Mouse (Mus musculus) skeletal muscle tissue, adult 2 months (tissue): ENCODE measurements around the gene Gm21988.

Experiments
- DNase-seq: peaks from one replicate; pipeline ENCODE4 v3.0.0-alpha.2; 2012; ENCODE audit warnings: low read depth, low spot score

The Gm21988 gene

DNA sequence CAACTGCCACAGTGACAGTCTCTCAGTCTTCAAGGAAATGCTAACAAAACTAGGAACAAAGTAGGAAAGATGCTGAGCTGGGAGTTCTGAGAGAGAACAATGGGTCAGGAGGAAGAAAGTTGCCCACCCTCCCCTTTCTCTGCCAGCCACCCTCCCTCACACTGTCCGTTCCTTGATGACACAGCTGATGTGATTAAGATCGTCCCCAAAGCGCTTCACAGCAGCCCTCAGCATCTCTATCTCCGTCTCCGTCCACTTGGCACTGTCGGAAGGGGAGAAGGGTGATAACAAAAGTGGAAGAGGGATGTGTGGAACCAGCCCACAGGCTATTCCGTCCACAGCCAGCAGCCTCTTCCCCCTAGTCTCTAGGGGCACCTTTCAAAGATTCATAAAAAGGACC, 2.9 kb downstream of the Gm21988 start:
- DNase-seq: no peak

DNA sequence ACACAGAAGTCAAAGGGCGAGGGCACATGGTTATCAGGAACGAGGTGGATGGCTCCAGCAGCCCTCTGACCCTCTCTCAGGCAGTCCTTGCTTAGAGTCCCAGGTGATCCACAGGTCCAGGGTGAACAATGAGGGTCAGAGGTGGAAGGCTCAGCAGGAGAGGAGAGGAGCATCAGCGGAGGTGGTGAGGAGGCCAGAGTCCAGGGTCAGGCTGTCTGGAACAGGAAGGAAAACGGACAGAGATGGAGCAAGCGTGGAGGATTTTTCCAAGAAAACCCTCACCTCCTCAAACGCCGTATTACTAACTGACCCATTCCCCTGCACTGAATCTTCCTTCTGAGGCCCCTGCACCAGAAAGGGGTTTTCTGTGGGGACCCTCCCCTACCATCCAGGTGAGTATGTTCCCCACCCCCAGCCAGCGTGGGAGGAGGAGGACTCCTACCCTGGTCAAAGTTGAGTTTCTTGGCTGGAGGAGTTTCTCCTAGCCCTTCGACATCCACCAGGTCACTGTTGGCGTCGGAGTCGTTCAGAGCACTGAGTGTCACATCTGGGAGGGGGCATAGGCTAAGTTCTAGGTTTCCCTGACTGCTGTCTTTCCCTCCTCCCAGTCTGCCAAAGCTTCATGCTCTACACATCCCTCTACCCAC, 4.3 kb downstream of the Gm21988 start:
- no peak for DNase-seq

GRCm38 (mm10) chr11:70234497-70234896, 5.1 kb downstream of the Gm21988 start:
- no peak for DNase-seq

- peak; percentile 64 for DNase-seq
Observed at GRCm38 (mm10) chr11:70234037-70234436, 5.6 kb downstream of the Gm21988 start.

DNA sequence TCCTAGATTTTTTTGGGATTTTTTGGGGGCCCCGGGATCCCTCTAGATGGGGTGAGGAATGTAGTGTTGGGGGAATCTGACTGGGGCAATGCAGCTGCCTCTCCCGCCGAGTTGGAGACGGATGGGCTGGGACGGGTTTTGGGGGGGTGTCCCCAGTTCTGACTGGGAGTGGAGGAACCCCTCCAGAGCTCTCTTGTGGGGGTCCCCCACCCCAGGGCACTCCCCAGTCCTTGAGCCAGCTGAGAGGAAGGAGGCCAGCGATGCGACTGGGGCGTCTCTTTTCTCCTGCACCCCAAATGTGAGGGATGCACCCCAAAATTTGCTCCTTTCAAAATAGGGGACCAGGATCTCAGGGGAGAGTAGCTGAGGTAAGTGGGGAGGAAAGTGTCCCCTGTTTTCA, 6.6 kb downstream of the Gm21988 start:
- no peak for DNase-seq

DNA sequence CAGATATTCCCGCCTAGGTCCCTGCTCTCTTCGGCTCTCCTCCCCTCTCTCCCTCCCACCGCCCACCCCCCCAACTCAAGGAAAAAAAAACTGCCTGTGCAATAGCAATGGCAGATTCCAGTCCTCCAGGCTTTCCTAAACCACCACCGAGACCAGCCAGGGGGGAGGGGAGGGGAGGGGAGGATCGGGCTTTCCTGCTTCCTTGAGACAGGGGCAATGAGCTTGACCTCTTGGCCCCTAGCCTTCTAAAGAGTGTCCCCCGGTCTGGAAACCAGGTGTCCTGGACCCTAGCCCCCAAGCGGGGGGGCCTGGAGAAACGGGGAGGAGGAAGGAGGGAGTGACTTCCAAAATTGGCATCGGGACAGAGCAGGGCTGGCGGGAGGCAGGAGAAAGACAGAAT, 7.1 kb downstream of the Gm21988 start:
- DNase-seq: no peak

- peak; percentile 79 for DNase-seq
Observed at GRCm38 (mm10) chr11:70230239-70230727, 9.3 kb downstream of the Gm21988 start.

GRCm38 (mm10) chr11:70229260-70230010, 10.2 kb downstream of the Gm21988 start, which contains the start of gene Bcl6b:
Gene Bcl6b, minus strand, starts transcription at chr11:70229798.
- no peak for DNase-seq

GRCm38 (mm10) chr11:70228828-70229227, 10.8 kb downstream of the Gm21988 start:
- DNase-seq: peak; percentile 70

GRCm38 (mm10) chr11:70227661-70228245, 11.9 kb downstream of the Gm21988 start:
- DNase-seq: no peak

DNA sequence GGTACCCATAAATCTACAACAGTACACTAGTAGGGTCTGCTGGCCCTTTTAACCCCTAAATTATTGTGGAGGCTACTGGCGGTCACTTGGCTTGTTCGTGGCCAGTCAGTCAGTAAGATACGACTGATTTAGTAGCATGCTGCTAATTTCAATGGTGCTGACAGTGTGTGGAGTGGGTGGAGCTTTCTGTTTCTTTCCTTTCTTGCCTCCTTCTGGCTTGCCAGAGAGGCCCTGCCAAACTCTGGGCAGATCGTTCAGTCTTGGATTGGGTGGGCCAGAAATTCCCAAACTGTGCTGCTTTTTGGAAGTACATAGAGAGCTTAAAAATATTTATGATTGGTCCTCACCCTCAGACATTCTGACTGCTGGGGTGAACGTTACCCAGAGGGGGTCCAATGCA, 12.5 kb downstream of the Gm21988 start:
- DNase-seq: no peak

DNA sequence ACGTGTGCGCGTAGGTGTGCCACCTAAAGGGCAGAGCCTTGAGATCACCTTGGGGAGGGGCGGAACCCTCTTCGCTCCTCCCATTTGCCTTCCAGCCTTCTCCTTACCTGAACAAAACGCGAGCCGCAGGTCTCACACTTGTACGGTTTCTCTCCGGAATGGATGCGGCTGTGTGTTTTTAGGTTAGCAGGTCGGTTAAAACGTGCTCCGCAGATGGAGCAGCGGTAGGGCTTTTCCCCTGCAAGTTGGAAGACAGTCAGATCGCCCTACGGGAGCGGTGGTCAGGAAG, 13.1 kb downstream of the Gm21988 start:
- no peak for DNase-seq

- no peak for DNase-seq
Observed at GRCm38 (mm10) chr11:70225798-70226601, 13.6 kb downstream of the Gm21988 start.

DNA sequence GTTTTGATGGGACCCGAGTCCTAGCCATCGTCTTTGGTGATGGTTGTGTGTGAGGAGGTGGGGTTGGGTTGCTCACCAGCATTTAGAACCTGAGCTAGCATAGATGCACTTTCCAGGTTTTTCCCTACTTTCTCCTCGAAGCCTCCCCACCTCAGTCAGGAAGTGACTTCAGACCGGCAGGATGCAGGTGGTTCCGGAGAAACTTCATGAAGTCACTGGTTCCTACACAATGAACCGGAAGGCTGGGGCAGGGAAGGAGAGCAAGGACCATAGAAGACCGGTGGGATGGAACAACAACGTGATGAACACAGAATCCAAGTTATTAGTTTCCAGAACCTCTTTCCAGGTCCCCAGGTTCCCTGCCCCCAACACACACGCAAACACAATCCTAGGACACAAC, 15.9 kb downstream of the Gm21988 start:
- DNase-seq: no peak

DNA sequence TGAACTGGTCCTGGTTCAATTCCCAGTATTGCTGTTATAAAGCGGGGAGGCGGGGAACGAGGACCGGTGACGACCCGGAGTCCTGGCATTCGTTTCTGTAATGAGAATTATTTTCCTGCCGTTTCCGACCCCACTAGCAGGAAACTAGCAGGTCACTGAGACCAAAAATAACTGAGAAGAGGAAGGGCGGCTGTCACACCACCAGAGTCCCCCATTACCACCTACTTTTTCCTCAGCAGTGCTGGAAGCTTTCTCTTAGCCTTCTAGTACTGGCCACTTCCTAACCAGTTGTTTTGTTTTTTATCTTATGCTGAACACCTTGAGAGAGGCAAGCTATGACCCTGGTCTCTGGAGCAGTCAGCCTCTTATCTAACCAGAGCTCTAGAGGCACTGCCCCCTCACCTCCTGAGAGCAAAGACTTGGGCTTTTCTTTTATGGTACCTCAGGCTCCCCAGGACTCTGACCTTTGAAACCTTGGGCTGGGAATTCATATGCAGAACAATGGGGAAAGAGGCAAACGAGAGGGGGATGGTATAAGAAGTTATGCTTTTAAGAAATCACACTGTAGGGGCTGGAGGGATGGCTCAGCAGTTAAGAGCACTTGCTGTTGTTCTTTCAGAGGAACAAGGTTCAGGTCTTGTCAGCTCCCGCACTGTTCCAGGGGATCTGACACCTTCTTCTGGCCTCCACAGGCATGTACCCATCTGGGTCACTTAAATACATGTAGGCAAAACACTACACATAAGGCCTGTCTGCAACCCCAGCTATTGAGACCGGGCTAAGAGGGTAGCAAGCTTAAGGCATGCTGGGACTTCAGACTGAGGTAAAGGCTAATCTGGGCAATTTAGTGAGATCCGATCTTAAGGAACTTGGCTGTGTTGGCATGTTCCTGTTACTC, 17.8 kb downstream of the Gm21988 start:
- DNase-seq: no peak

GRCm38 (mm10) chr11:70220731-70221602, 18.7 kb downstream of the Gm21988 start, which contains the start of gene Slc16a13:
Gene Slc16a13, minus strand, starts transcription at chr11:70221064.
- peak; percentile 90 for DNase-seq

DNA sequence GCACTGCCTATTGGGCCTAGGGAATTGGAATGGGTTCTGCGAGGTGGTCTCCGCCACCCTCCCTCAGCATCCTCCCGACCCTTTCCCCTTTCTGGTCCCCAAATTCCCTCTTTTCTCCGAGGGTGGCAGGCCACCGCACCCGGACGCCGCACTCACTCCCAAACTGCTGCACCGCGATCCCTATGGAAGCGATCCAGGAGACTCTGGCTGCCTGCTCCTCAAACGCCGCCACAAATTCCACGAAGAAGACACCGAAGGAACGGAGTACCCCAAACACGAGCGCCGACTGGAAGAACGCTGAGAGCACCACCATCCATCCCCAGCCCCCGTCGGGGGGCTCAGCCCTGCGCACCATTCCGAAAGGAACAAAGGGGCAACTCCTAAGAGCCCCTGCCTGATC, 19.3 kb downstream of the Gm21988 start:
- DNase-seq: no peak

DNA sequence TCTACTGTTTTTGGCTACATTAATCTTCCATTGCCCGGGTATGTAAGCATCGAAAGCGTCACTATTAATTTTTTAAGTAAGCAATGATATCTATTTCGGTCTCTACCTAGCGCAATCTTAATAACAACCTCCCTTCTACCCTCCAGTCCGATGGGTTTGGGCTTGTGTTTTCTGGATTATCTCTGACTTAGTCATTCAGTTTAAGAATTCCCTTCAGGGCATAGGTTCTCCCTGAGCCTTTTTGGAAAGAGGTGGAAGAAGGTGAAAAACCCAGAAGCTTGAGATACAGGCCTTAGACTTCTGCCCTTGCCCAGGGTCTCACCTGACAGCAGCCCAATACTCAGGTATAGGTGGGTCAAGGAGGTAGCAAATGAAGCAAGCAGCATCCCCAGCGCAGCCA, 19.8 kb downstream of the Gm21988 start:
- DNase-seq: no peak

DNA sequence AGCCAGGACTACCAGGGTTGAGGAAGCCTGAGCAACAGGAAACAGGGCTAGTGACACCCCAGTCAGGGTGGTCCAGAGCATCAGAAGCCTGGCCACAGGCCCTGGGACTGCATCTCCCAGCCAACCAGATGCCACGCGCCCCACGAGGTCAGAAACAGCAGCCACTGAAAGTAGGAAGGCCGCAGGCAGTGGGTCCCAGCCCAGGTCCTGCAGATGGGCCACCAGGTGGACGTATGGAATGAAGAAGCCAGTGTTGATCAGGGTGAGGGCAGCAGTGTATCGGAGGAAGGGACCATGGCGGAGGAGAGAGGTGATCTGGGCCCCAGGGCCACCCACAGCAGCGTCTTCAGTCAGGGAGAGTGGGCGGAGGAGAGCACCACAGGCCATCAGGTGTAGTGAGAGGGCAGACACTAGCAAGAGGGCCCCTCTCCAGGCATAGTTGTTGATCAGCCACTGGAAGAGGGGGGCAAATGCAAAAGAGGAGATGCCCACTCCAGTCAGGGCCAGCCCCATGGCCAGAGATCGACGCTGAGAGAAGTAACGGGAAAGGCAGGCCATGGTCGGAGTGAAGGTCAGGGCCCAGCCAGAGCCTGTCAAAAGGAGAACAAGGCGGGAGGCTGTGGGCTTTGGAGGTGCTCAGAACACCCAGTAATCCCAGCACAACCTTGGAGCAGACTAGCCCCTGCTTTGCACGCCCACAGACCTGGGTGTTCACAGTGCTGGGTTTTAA, 20.7 kb downstream of the Gm21988 start:
- no peak for DNase-seq
